Mouse (Mus musculus) left cerebral cortex, adult 11 months (tissue): Measurements from ENCODE around the gene Scn5a.
A peak's percentile ranks its signal among the peaks of the same experiment; 100 is the strongest.

Experiments used
- DNase-seq: peaks from one replicate; pipeline ENCODE4 v3.0.0; 2022; ENCODE audit warnings: low spot score

Gene Scn5a

DNA sequence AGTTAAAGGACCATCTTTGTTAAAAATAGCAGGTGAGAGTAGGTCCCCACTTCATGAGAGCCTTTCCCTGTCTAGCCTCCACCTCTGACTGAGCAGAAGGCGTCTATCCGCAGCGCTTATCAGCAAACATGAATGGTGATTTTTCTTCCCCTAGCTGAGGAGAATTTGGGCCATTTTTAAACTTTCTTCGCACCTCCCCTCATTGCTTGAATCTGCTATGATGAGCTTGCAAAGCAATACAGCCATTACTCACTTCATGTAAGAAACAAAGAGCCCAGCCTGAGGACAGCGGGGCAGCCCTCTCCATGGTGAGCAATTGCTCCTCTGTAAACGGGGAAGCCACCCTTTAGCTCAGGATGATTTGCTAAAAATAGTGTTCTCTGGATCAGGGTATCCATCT lies 14.0 kb downstream of the Scn5a start:
- DNase-seq, result no peak

DNA sequence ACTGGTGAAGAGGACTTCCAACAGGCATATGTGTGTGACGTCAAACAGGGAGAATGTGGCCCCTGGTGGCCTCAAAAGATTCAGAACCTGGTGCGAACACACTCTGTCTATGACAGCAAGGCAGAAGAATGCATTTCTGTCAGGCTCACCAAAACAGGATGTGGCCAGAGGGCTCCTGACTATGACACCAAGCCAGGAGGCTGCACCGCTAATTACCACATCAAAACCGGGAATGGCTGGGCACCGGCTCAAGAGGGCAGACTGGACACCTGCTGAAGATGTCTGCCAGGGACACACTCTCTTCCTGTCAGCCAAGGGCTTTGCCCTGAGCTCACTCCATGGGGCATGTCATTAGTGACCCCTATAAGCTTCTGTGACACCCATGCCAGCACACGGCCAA lies 15.2 kb downstream of the Scn5a start:
- DNase-seq, result no peak

DNA sequence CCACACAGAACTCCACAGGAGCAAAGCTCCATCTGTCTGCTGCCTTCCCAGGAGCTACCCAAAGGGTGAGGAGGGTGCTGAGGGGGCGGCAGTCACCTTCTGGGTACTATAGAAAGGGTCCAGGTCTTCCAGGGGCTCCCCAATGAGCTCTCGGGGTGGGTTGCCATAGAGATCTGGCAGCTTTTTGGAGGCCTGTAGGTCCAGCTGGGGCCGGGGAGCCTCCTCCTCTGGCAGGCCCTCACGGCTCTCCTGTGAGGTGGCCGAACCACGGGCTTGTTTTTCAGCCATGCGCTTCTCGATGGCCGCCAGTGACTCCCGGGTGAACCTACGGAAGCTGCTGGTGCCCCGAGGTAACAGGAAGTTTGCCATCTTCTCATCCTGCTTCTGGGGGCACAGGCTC lies 16.6 kb downstream of the Scn5a start:
- DNase-seq, result no peak

DNA sequence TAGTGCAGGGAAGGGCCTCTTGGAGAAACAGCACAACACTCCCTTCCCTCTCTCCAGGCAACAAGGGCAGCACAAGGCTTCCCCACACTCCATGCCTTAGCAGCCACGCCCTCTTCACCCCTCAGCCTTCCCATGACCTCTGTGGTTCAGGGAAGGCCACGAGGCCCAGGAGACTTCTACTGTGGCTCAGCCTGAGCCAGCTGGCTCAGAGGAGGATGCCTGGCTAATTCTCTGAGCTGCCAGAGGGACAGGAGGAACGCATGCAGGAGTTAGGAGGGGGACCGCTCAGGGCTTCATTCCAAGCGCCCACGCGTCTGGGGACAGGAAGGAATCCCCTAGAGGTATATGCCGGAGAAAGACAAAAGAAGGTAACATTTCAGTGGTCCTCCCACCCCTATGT lies 17.1 kb downstream of the Scn5a start:
- DNase-seq, result no peak

DNA sequence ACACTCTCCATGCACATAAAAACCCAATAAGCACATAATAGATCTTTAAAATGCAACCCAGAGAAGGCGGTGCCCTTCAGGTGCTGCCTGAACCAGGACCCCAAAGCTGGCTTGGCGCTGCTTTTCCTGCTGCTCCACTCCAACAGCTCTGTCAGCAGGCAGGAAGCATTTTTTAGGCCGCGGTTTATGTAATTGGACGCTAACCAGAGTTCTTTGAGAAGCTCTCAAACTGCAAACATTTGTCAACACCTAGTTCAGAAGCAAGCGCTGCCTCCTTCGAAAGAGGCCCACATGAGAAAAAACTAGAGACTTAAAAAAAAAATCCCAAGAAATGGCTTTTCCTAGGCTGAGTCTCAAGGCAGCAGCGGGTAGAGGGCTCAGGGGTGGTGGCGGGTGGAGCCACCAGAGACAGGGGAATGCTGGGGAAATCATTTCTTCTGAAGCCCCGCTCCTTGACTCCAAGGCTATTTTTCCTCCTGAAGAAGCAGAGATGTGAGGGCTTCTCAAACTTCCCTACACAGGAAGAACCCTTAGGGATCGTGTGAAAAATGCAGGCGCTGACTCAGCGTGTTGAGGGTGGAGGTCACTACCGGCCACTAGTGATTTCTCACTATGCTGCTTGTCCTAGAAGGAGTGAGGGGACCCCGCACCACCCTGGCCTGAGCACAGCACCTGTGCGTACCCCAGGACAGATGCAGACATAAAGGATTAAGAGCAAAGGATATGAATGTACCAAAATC lies 19.1 kb downstream of the Scn5a start:
- no peak for DNase-seq

DNA sequence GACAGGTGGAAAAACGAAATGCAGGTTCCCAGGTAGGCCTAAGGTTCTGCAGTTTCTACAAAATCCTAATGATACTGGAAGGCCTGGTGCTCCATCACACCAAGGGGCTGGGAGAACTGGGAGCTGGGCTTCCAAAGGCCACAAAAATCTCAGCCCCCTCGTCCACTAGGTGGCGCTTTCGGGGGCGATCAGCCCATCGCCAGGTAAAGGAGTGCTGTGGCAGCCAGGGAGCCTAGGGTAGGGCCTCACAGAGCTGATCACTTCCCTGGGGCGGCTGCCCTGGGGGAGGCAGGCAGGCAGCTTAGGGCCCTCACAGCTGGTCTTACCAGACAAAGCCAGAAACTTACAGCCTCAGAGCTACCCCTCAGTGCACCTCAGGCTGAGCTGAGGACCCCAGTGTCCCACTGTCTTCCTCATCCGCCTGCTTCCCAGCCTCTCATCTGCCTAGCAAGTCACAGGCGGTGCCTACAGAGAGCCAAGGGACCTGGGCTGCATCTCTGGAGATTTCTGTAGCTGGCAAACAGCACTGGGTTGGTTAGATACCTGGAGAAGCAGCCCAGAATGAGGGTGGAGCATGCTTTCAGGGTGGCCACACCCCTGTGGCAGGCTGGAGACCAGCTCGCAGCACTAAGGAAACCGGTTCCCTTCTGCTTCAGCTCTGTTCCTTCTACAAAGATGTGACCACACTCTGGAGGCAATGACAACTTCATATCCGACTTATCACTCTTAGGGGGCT lies 20.5 kb downstream of the Scn5a start:
- DNase-seq, result no peak

DNA sequence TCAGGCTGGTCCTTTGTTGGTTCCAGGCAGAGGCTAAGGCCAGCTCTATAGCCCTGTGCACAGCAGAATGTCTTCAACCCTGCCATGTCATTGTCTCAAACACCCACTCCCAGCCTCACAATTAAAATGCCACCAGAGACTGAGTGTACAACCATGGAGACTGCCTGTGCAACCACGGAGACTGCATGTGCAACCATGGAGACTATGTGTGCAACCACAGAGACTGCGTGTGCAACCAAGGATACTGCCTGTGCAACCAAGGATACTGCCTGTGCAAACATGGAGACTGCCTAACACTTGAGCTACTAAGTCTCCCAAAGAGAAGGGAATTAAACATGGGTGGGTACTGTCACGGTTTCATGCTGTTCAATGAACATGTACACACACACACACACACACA lies 22.8 kb downstream of the Scn5a start:
- DNase-seq, result no peak

DNA sequence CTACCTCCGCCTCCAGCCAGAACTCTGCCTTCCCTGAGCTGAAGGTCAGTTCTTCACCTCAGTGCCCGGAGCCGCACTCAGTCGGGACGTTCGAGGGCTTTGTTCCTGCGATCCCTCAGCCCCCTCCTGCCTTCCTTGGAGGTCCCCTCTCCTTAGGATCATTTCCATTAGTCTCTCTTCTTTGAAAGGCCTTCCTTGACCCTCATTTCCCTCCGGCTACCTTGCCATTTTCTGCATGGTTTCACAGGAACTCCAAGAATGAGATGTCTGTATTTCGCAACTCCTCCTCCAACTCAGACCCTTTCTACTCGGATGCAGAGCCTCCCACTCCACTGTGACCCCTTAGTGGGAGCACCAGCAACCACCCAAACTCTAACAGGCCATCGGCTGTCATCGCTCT lies 31.3 kb downstream of the Scn5a start:
- DNase-seq, result no peak

DNA sequence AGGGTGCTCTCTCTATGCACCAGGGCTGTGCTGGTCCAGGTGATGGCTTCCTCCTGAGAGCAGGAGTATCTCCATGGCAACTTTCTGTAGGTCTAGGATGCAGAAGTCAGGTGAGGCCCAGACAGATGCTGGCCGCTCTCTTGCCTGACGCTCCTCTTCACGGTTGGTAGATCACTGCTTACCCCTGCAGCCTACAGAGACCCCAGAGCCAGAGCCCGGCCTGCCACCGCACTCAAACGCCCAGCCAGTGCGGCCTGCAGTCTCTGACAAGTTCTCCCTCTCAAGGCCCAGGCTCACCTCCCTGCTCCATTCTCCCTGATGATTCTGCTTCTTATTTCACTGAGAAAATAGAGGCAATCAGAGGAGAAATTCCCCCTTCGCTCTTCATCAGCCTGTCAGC lies 31.7 kb downstream of the Scn5a start:
- no peak for DNase-seq

DNA sequence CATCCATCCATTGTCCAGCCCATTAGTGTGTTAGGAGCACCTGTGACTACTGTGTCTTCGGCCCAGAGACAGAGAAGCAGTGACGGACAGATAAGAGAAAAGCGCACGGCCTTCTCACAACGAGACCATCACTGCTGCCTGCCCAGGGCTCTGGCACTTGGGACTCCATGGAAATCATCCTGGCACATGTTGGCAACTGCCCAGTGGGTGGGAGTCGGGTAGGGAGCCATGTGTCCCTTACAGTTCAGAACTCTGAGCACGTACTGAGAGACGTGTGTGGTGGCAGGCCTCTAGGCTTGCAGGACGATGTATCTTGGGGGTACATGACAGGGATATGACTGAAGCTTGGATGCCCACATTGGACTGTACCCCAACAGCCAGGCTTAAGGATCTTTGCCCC lies 38.1 kb downstream of the Scn5a start:
- no peak for DNase-seq

DNA sequence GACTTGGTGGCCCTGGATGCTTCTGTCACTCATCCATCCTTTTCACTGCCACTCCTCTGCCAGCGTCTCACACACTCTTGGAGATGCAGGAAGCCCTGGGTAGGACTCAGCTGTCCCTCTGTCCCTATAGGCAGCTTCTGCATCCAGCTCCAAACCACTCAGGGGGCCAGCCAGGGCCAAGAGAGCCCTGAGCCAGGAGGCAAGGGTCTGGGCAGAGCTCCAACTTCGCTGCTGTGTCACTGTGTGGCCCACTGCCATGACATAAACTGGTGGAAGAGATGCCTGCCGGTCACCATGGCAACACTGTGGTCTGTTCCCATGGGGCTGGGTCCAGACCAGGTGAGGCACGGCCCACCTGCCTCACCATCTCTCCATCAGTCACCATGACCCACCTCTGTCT lies 41.0 kb downstream of the Scn5a start:
- DNase-seq, result no peak

DNA sequence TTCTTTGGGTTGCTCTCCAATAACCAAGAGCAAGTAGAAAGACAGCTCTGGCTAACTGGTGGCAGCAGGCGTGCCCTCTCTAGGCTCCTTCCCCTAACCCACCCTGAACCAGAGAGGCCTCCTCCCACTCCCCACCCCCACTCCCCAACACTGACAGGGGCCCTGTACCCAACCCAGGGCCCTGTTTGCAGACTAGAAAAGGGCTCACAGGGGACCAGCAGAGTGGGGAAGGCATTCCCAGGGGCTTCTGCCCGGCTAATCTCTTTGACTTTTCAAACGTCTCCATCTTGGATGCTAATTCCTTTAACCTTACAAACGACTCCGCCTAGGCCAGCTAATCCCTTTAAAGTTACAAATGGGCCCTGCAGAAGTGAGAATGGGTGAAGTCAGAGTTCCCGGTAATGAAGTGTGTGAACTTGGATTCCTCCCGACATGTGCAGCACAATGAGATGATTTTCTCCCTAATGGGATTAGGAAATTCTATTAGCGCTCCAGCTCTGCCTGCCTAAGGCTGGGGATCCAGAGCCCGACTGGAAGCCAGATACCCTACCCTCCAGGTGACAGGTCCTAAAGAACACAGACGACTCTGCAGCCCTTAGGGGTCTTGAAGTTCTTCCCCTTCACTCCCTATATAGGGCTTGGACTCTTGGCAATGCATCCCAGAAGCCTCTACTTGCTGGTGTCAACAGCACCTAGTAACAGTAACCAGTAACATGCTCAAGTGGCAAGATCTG lies 47.0 kb downstream of the Scn5a start:
- DNase-seq, result no peak

DNA sequence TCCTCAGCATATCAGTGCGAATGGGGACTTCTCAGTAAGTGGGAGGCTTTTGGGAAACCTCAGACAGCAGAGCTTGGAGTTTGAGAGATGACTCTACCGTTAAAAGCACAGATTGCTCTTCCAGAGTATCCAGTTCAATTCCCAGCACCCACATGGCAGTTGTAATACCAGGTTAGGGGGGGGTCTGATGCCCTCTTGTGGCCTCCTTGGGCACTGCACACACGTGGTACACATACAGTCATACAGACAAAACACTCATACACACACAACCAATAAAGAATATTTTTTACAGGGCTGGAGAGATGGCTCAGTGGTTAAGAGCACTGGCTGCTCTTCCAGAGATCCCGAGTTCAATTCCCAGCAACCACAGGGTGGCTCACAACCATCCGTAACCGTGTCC lies 54.3 kb downstream of the Scn5a start:
- no peak for DNase-seq

DNA sequence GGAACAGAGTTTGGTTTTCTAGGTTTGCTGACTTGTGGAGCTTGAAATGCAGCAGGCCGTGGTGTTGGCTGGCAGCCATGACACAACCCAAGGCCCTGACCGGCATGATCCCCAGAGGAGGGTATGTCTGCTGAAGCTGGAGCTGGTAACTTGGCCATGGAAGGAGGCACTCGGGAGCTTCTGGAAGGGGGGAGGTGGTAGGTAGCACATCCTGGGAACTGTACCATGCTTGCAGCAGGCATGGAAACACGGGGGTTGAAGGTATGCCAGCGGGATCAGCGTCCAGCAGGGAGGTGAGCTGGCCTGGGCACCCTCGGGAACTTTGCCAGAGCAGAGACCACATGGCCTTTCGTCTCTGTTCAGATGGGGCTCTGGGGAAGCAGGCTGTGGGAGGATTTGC lies 55.5 kb downstream of the Scn5a start:
- no peak for DNase-seq

DNA sequence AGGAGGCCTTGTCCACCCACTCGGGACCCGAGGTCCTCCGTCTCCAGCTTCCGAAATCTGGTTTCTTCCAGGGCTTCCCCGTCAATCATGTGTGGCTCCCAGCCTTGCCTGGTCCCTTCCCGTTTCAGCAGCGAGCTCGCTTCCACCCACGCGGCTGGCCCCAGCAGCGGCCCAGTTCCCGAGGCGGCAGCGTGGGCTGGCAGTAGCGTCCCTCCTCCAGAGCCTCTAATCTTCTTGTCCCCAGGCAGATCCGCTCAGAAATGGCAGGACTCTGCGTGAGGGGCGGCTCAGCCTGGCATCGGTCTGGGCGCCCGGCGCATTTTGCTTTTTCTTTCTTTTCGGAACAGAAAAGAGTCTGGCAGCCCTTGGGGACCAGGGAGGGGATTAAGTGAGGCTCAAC lies 59.7 kb downstream of the Scn5a start:
- DNase-seq, result no peak

DNA sequence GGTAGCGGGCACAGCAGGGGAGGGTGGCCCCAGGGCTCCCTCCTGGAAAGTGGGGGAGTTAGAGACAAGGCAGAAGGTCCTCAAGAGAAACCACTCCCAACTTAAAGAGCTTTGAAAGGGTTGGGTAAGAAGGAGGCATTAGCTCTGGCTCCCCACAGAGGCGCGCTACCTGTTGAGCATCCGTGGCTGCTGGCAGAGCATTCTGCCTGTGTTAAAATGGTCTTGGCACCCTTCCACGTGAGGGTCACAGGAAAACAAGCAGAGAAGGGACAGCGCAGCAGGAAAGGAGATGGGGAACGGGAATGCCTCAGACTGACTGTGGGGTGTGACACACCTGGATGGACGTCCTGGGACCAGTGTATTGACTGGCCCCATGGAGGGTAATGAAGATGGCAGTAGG lies 60.6 kb downstream of the Scn5a start:
- DNase-seq, result no peak

DNA sequence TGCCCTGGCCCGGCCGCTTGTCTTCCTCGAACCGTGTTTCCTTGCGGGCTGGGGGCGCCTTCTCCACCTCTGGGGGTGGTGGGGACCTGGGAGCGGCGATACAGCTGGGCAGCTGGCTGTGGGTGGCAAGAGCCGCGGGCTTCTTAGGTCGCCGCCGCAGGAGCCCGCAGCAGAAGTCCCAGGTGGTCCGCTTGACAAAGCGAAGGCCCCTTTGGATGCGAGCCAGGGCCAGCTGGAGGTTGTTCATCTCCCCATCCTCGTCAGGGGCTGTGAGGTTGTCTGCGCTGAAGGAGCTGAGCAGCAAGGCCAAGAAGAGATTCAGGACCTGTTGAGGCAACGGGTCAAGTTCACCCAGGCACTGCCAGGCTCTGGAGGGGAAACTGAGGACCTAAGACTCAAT lies 61.3 kb downstream of the Scn5a start:
- no peak for DNase-seq

DNA sequence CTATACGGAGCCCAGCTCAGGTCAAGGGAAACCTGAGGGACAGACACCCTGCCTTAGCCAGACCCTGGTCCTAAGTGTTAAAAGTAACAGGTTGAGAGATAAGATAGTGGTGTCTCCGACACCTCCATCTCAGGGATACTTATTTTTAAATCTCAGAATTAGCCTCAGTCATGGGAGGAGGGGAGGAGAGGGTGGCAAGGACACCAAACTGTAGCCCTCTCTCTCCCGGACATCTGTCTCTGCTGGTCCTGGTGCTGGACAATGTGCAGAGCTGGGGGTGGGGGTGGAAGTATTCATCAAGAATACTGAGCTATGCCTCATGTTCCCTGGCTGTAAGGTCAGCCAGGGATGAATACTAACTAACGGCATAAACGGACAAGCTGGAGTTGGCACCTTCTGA lies 62.0 kb downstream of the Scn5a start:
- DNase-seq, result no peak

DNA sequence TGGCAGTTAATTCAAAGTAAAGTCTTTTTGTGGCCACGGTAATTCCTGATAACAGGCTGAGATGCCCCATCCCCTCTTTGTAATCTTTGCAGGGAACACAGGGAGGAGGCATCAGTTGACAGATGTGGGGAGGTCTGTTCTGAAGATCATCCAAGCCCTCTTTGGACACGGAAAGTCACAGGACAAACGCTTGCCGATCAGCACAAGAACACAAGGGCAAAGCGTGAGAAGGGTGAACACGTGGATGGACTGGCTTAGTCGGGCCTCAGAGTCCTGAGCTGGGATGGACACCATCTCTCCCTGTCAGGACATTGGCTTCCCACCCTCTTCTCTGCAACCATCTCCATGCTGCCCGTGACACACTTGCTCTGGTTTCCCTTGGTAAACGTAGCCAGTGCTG lies 63.4 kb downstream of the Scn5a start:
- no peak for DNase-seq

DNA sequence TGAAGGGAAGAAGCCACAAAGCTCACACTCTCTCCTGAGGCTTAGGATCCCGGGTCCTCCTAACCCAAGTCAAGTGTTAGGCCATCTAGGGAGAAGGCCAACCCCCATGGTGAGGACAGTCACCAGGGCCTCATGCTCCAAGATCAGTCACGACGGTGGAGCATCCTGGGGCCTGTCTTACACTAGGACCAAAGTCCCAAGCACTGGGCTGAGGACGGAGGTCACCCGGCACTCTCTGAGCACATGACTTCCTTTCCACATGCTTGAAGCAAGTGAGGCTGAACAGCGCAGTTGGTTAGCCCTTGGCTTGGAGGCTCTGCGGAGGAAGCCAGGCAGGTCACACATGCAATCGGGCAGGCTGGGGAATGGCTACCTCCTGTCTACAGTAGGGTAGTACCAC lies 63.8 kb downstream of the Scn5a start:
- DNase-seq, result no peak

DNA sequence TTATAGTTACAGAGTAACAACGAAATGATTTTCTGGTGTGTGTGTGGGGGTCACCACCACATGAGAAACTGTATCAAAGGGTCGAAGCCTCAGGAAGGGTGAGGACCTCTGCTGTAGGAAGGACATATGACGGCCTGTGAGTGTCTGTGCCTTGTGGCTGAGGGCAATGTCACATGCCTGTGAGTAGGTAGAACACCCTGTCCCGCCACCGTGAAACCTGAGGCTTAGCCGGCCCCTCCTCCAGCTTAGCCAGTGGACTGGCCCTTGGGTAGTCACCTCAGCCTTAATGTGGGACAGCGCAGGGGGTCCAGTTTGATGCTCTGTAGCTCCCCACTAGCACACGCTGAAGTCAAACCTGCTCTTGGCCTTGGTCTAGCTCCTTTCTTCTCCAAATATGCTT lies 65.0 kb downstream of the Scn5a start:
- no peak for DNase-seq

DNA sequence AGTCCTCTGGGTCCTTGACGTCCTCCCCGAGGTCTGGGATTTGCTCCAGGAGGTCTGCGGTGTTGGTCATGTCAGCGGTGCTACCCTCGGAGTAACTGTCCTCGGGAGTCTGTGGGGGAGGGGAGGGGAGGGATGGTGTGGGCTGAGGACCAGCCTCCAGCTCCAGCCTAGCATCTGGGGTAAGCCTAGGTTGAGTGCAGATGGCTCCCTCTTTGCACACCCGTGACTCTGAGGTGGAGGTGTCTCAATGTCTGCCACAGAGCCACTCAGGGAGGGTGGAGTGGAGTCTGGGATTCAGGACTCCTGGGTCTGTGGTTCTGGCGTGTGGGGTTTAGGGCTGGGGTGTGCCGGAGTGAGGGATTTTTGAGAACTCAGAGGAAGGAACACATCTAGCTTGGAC lies 65.8 kb downstream of the Scn5a start:
- no peak for DNase-seq

DNA sequence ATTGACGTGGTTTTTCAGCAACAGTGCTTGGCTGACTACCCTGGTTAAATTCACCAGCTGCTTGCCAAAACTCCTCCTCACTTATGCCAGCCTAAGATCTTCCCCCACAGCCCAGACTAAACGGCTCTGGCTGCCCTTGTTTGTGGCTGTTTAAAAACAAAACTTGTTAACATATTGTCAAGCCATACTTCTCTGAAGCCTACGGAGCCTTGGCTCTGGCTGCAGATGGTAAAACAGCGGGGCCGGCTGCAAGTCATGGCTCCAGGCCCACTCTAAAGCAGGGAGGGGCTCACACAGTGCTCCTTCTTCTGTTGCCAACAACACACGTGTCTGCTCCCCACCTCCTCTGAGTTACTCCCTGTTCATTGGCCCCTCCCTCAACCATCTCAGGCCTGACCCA lies 67.9 kb downstream of the Scn5a start:
- DNase-seq, result peak; percentile 19
